Mouse (Mus musculus): Measurements from ENCODE around the gene Cit.

DNA sequence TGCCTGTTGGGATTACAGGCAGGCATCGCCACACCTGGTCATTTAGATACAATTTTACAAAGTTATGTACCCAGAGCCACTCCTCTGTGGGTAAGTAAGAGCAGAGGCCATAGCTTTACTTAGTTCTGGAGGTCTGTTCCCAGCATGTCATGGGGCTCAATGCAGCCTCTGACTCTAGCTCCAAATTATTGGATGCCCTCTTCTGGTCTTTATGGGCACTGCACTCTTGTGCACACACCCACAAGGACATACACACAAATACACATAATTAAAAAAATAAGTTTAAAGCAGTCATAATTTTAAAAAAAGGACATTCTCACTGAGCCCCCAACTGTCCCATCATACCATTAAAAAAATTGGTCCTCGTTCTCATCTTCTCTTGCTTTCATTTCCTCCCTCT, 12.3 kb upstream of the Cit start:
- TF ChIP-seq CTCF (IDR thresholded peaks at IDR 0.05) (no peak), EP300 (IDR thresholded peaks at IDR 0.05) (no peak)
